Mouse (Mus musculus): ENCODE results near the gene Bank1.

DNA sequence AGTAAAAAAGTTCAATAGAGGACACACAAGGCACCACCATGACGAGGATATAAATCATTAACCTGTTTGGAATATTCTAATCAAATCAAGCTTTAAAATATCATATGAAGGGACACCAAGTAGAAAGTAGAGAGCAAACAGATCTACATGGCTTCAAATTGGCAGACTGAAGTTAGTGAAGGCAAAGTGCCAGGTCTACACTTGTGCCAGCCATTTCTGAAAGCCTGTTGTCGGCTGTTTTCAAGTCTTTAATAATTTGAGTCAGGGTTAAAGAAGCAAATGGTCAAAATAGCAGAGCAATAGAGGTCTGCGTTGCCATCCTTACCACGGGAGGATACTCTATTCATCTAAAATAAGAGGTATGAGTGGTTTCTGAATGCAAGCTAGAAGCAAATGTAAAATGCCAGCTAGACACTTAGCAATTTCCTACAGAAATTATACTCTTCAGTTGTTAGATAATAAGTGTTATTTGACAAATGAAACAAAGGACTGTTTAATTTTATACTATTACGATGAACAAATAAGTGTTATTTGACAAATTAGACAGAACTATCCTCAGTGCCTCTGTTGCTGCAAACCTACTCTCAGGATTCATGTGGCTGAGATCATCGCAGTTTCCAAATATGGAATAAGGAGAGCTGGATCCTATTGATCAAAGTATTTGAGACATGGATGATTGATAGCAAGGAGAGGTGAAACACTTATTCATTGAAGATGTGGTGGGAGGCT is 216.3 kb downstream of the Bank1 start:
- TF ChIP-seq CTCF (IDR thresholded peaks at IDR 0.05; ENCODE audit: low read depth, low read length) (no peak), POLR2A (IDR thresholded peaks at IDR 0.05; ENCODE audit: borderline replicate concordance, low read depth, low read length) (no peak)
